Mouse (Mus musculus): ENCODE results near the gene St3gal2. TPM values are rescaled to one million over a fixed set of nuclear protein-coding genes. Genes with fewer than 3 reads are reported as not detected.
"Not testable (repeated sequence)": the region's sequence is repeated elsewhere in the genome, so short reads cannot be mapped to it uniquely, and the experiment has no call there.

Gene St3gal2
- polyA plus RNA-seq, 1 experiment from 2014 or later = 25.8 TPM

- no peak overlapping the region for H3K9ac ChIP-seq (replicated peaks)
- H3K4me1 ChIP-seq = peaks cover 24% of the 10 kb centered on the region
- no peaks in the 10 kb centered on the region for H3K36me3 ChIP-seq
- no peaks in the 10 kb centered on the region for H3K9me3 ChIP-seq
- WGBS = 89% methylated on average over 11 of the region's 11 CpGs
- H3K27me3 ChIP-seq = no peaks in the 10 kb centered on the region
- H3K27ac ChIP-seq (replicated peaks) = no peak overlapping the region
- no peak overlapping the region for H3K4me2 ChIP-seq (replicated peaks)
- H3K4me3 ChIP-seq = no peak overlapping the region
- no peak for ATAC-seq (replicated peaks)
Measured at GRCm38 (mm10) chr8:110918027-110918426, 1.7 kb upstream of the St3gal2 start.

- peaks cover 24% of the 10 kb centered on the region for H3K4me1 ChIP-seq
- H3K27me3 ChIP-seq = no peaks in the 10 kb centered on the region
- no peaks in the 10 kb centered on the region for H3K36me3 ChIP-seq
- 80% methylated on average over 8 of the region's 8 CpGs for WGBS
- no peak for ATAC-seq (replicated peaks)
- no peak overlapping the region for H3K9ac ChIP-seq (replicated peaks)
- H3K4me3 ChIP-seq = no peak overlapping the region
- H3K27ac ChIP-seq (replicated peaks) = no peak overlapping the region
- H3K4me2 ChIP-seq (replicated peaks) = no peak overlapping the region
- no peaks in the 10 kb centered on the region for H3K9me3 ChIP-seq
Measured at GRCm38 (mm10) chr8:110918460-110918859, 1.3 kb upstream of the St3gal2 start.

- Histone ChIP-seq H3K9me3 (no peaks in the 10 kb centered on the region), H3K27me3 (no peaks in the 10 kb centered on the region), H3K4me2 (replicated peaks) (peak overlapping the region; percentile 85), H3K27ac (replicated peaks) (peak overlapping the region; percentile 85), H3K4me1 (peaks cover 24% of the 10 kb centered on the region), H3K4me3 (peak overlapping the region; percentile 90), H3K36me3 (no peaks in the 10 kb centered on the region), H3K9ac (replicated peaks) (peak overlapping the region; percentile 92)
- 2% methylated on average over 30 of the region's 37 CpGs for WGBS
- peak; percentile 39 for ATAC-seq (replicated peaks)
Measured at GRCm38 (mm10) chr8:110920032-110920772, 480 bp downstream of the St3gal2 start.

- H3K27ac ChIP-seq (replicated peaks) = no peak overlapping the region
- peak overlapping the region; percentile 92 for H3K9ac ChIP-seq (replicated peaks)
- peak overlapping the region; percentile 90 for H3K4me3 ChIP-seq
- H3K4me2 ChIP-seq (replicated peaks) = peak overlapping the region; percentile 85
- H3K4me1 ChIP-seq = peaks cover 24% of the 10 kb centered on the region
- no peaks in the 10 kb centered on the region for H3K36me3 ChIP-seq
- no peak for ATAC-seq (replicated peaks)
- H3K27me3 ChIP-seq = no peaks in the 10 kb centered on the region
- WGBS = 37% methylated on average over 3 of the region's 3 CpGs
- no peaks in the 10 kb centered on the region for H3K9me3 ChIP-seq
Measured at GRCm38 (mm10) chr8:110920773-110921277, 1.1 kb downstream of the St3gal2 start.

GRCm38 (mm10) chr8:110921492-110922230 is 1.9 kb downstream of the St3gal2 start:
- 0 out of 2 replicates have a peak overlapping the region, but pooled peaks have one; percentile 92 for H3K9ac ChIP-seq (replicated peaks)
- H3K27me3 ChIP-seq = no peaks in the 10 kb centered on the region
- no peaks in the 10 kb centered on the region for H3K9me3 ChIP-seq
- ATAC-seq (replicated peaks) = no peak
- peak overlapping the region; percentile 90; the same call in 1 of the 2 replicates for H3K4me3 ChIP-seq
- no peak overlapping the region for H3K27ac ChIP-seq (replicated peaks)
- no peaks in the 10 kb centered on the region for H3K36me3 ChIP-seq
- H3K4me2 ChIP-seq (replicated peaks) = peak overlapping the region; percentile 85
- 52% methylated on average over 7 of the region's 7 CpGs for WGBS
- peaks cover 28% of the 10 kb centered on the region for H3K4me1 ChIP-seq

GRCm38 (mm10) chr8:110925691-110926140 is 6.0 kb downstream of the St3gal2 start:
- Histone ChIP-seq H3K4me2 (replicated peaks) (no peak overlapping the region), H3K27me3 (no peaks in the 10 kb centered on the region), H3K27ac (replicated peaks) (no peak overlapping the region), H3K36me3 (no peaks in the 10 kb centered on the region), H3K9me3 (no peaks in the 10 kb centered on the region), H3K4me3 (no peak overlapping the region), H3K9ac (replicated peaks) (no peak overlapping the region), H3K4me1 (peaks cover 23% of the 10 kb centered on the region)
- no peak for ATAC-seq (replicated peaks)
- WGBS = 86% methylated on average over 8 of the region's 8 CpGs

- 55% methylated on average over 5 of the region's 5 CpGs for WGBS
- Histone ChIP-seq H3K9ac (replicated peaks) (no peak overlapping the region), H3K4me2 (replicated peaks) (no peak overlapping the region), H3K4me3 (no peak overlapping the region), H3K27me3 (no peaks in the 10 kb centered on the region), H3K36me3 (no peaks in the 10 kb centered on the region), H3K27ac (replicated peaks) (no peak overlapping the region), H3K4me1 (peaks cover 13% of the 10 kb centered on the region), H3K9me3 (no peaks in the 10 kb centered on the region)
- no peak for ATAC-seq (replicated peaks)
Measured at GRCm38 (mm10) chr8:110926690-110927089, 7.0 kb downstream of the St3gal2 start.

- no peak for ATAC-seq (replicated peaks)
- WGBS = 87% methylated on average over 7 of the region's 7 CpGs
- H3K27me3 ChIP-seq = no peaks in the 10 kb centered on the region
- no peaks in the 10 kb centered on the region for H3K36me3 ChIP-seq
- no peak overlapping the region for H3K9ac ChIP-seq (replicated peaks)
- H3K4me1 ChIP-seq = peaks cover 10% of the 10 kb centered on the region
- no peak overlapping the region for H3K27ac ChIP-seq (replicated peaks)
- H3K4me2 ChIP-seq (replicated peaks) = no peak overlapping the region
- no peaks in the 10 kb centered on the region for H3K9me3 ChIP-seq
- no peak overlapping the region for H3K4me3 ChIP-seq
Measured at GRCm38 (mm10) chr8:110928435-110928834, 8.7 kb downstream of the St3gal2 start.

GRCm38 (mm10) chr8:110929066-110929465 is 9.3 kb downstream of the St3gal2 start:
- no peak for ATAC-seq (replicated peaks)
- peaks cover 10% of the 10 kb centered on the region for H3K4me1 ChIP-seq
- H3K36me3 ChIP-seq = no peaks in the 10 kb centered on the region

GRCm38 (mm10) chr8:110929672-110930071 is 9.9 kb downstream of the St3gal2 start:
- H3K4me2 ChIP-seq (replicated peaks); H3K27me3 ChIP-seq; H3K36me3 ChIP-seq; ATAC-seq (replicated peaks); H3K9ac ChIP-seq (replicated peaks); H3K4me3 ChIP-seq; H3K27ac ChIP-seq (replicated peaks); H3K9me3 ChIP-seq: not testable (repeated sequence)
- H3K4me1 ChIP-seq = peaks cover 10% of the 10 kb centered on the region
- 97% methylated on average over 8 of the region's 8 CpGs for WGBS

More at GRCm38 (mm10) chr8:110929066-110929465, 9.3 kb downstream of the St3gal2 start:
- 75% methylated on average over 5 of the region's 5 CpGs for WGBS
- Histone ChIP-seq H3K27me3 (no peaks in the 10 kb centered on the region), H3K9ac (replicated peaks) (no peak overlapping the region), H3K4me2 (replicated peaks) (no peak overlapping the region), H3K27ac (replicated peaks) (no peak overlapping the region), H3K4me3 (no peak overlapping the region), H3K9me3 (no peaks in the 10 kb centered on the region)

- Histone ChIP-seq H3K27me3 (no peaks in the 10 kb centered on the region), H3K27ac (replicated peaks) (no peak overlapping the region), H3K4me3 (no peak overlapping the region), H3K36me3 (no peaks in the 10 kb centered on the region), H3K9me3 (no peaks in the 10 kb centered on the region), H3K4me1 (peaks cover 8% of the 10 kb centered on the region), H3K4me2 (replicated peaks) (no peak overlapping the region), H3K9ac (replicated peaks) (no peak overlapping the region)
- ATAC-seq (replicated peaks) = no peak
- 71% methylated on average over 12 of the region's 12 CpGs for WGBS
Measured at GRCm38 (mm10) chr8:110931176-110931939, 11.6 kb downstream of the St3gal2 start.

Measured in forebrain, embryonic 15.5 days (tissue).